Mouse (Mus musculus): ENCODE measurements around the gene Ndufaf2. TPM values are rescaled to one million over a fixed set of nuclear protein-coding genes. Genes with fewer than 3 reads are reported as not detected.

Ndufaf2 gene
- polyA plus RNA-seq, 1 experiment from 2014 or later: 62.1 TPM

GRCm38 (mm10) chr13:108170002-108170401 is 11.6 kb upstream of the Ndufaf2 start:
- H3K4me3 ChIP-seq: no peak overlapping the region
- H3K27me3 ChIP-seq: no peaks in the 10 kb centered on the region
- H3K27ac ChIP-seq: no peak overlapping the region
- H3K4me2 ChIP-seq: no peak overlapping the region
- H3K9ac ChIP-seq: no peak overlapping the region
- no peak for ATAC-seq (ENCODE audit: borderline replicate concordance, extremely low read depth, low FRiP score, low TSS enrichment)
- H3K36me3 ChIP-seq: peaks cover 26% of the 10 kb centered on the region
- no peaks in the 10 kb centered on the region for H3K4me1 ChIP-seq
- WGBS: 96% methylated on average over 1 of the region's 1 CpGs
- no peaks in the 10 kb centered on the region for H3K9me3 ChIP-seq

- no peak overlapping the region for H3K4me3 ChIP-seq
- no peak for ATAC-seq (ENCODE audit: borderline replicate concordance, extremely low read depth, low FRiP score, low TSS enrichment)
- no peak overlapping the region for H3K4me2 ChIP-seq
- H3K9ac ChIP-seq: no peak overlapping the region
- WGBS: 82% methylated on average over 3 of the region's 3 CpGs
- H3K9me3 ChIP-seq: no peaks in the 10 kb centered on the region
- peaks cover 8% of the 10 kb centered on the region; the same call in 1 of the 2 replicates for H3K36me3 ChIP-seq
- peaks cover 3% of the 10 kb centered on the region for H3K4me1 ChIP-seq
- no peaks in the 10 kb centered on the region for H3K27me3 ChIP-seq
- H3K27ac ChIP-seq: no peak overlapping the region
These were observed 6.2 kb upstream of the Ndufaf2 start for GRCm38 (mm10) chr13:108164621-108165020.

DNA sequence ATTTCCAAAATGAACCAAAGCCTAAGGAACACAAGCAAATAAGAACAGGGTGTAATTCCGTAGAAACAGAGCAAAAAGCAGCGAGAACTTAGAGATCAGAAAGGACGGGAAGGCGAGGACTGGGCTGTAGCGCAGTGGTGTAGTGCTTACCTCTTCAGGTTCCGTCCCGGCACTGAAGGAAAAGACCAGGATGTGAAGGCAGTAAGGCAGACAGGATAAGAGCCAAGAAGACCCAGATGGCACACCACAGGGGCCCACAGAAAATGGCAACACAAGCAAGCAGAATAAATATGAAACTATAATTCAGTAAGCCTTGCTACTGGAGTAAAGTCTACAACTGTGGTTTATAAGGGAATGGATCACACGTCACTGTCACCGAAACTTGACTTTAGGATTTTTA is 5.5 kb upstream of the Ndufaf2 start:
- no peak overlapping the region for H3K9ac ChIP-seq
- H3K4me2 ChIP-seq: no peak overlapping the region
- no peak overlapping the region for H3K27ac ChIP-seq
- H3K4me1 ChIP-seq: peaks cover 9% of the 10 kb centered on the region
- H3K9me3 ChIP-seq: no peaks in the 10 kb centered on the region
- H3K4me3 ChIP-seq: no peak overlapping the region
- no peaks in the 10 kb centered on the region for H3K27me3 ChIP-seq
- ATAC-seq (ENCODE audit: borderline replicate concordance, extremely low read depth, low FRiP score, low TSS enrichment): no peak
- 94% methylated on average over 9 of the region's 9 CpGs for WGBS
- H3K36me3 ChIP-seq: peaks cover 5% of the 10 kb centered on the region; the same call in 1 of the 2 replicates

GRCm38 (mm10) chr13:108159963-108160362 is 1.5 kb upstream of the Ndufaf2 start:
- peak overlapping the region; percentile 8; the same call in 1 of the 2 replicates for H3K4me3 ChIP-seq

DNA sequence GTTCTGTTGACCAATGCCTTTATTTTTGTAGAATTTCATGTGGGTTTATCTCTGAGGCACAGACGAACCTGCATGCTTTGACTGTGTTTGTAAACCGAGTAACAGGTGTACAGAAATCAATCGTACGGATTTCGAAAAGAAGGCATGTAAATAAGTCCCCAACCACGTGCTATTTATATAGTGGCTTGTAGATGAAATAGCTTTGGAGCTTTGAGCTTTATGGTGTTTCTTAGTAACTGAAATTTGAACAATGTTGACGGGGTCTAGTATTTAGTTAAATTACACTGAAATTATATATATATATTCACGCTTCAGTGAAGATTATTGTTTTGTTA is 785 bp upstream of the Ndufaf2 start:
- WGBS: 5% methylated on average over 8 of the region's 8 CpGs

More at GRCm38 (mm10) chr13:108159963-108160362, 1.5 kb upstream of the Ndufaf2 start:
- H3K9ac ChIP-seq: no peak overlapping the region
- no peak overlapping the region for H3K27ac ChIP-seq
- H3K27me3 ChIP-seq: no peaks in the 10 kb centered on the region
- peaks cover 15% of the 10 kb centered on the region for H3K4me1 ChIP-seq
- no peak for ATAC-seq (ENCODE audit: borderline replicate concordance, extremely low read depth, low FRiP score, low TSS enrichment)
- peaks cover 5% of the 10 kb centered on the region; the same call in 1 of the 2 replicates for H3K36me3 ChIP-seq
- H3K9me3 ChIP-seq: no peaks in the 10 kb centered on the region
- 42% methylated on average over 7 of the region's 7 CpGs for WGBS
- H3K4me2 ChIP-seq: peak overlapping the region; percentile 93

DNA sequence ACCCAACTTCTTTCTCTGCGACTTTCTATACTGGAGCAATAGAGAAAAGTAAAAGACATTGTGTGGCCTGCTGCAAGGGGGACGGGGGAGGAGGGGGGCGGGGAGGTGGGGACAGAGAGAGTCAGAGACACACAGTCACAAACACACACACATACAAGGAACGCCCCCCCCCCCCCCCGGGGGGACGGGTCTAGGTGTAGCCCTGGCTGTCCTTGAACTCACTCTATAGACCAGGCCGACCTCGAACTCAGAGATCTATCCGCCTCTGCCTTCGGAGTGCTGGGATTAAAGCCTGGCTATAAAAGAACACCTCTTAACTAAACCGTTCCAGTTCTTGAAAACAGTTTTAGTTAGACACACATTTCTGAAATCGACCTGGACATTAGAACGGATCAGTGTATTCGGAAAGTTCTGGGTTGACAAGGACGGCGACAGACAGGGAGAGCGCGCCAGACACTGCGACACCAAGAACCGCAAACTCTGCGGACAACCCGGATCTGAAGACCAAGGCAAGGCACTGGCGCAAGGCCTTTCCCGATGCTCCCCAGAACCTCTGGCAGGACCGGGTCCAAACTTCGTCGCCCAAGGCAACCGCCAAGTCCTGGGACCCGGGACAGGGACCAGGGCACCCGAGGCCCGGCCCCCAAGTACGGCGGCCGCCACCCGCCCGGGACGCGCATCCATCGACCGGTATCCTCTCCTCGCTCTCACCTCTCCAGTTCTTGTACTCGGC is 525 bp downstream of the Ndufaf2 start:
- Histone ChIP-seq H3K9ac (peak overlapping the region; percentile 66), H3K27me3 (no peaks in the 10 kb centered on the region), H3K27ac (no peak overlapping the region), H3K4me1 (peaks cover 15% of the 10 kb centered on the region), H3K4me3 (peak overlapping the region; percentile 67), H3K4me2 (peak overlapping the region; percentile 67), H3K36me3 (peaks cover 1% of the 10 kb centered on the region; the same call in 1 of the 2 replicates), H3K9me3 (no peaks in the 10 kb centered on the region)
- WGBS: 2% methylated on average over 41 of the region's 42 CpGs
- ATAC-seq (ENCODE audit: borderline replicate concordance, extremely low read depth, low FRiP score, low TSS enrichment): peak; percentile 69

More for the DNA sequence above, 785 bp upstream of the Ndufaf2 start:
- ATAC-seq (ENCODE audit: borderline replicate concordance, extremely low read depth, low FRiP score, low TSS enrichment): no peak
- H3K9ac ChIP-seq: peak overlapping the region; percentile 55
- peaks cover 15% of the 10 kb centered on the region for H3K4me1 ChIP-seq
- peak overlapping the region; percentile 93 for H3K4me2 ChIP-seq
- no peak overlapping the region for H3K27ac ChIP-seq
- peak overlapping the region; percentile 67 for H3K4me3 ChIP-seq
- H3K9me3 ChIP-seq: no peaks in the 10 kb centered on the region
- no peaks in the 10 kb centered on the region for H3K27me3 ChIP-seq
- H3K36me3 ChIP-seq: peaks cover 5% of the 10 kb centered on the region; the same call in 1 of the 2 replicates

GRCm38 (mm10) chr13:108157156-108157555 is 1.3 kb downstream of the Ndufaf2 start:
- no peak for ATAC-seq (ENCODE audit: borderline replicate concordance, extremely low read depth, low FRiP score, low TSS enrichment)
- Histone ChIP-seq H3K4me3 (peak overlapping the region; percentile 67; the same call in 1 of the 2 replicates), H3K4me1 (peaks cover 15% of the 10 kb centered on the region), H3K36me3 (no peaks in the 10 kb centered on the region), H3K4me2 (no peak overlapping the region), H3K9me3 (no peaks in the 10 kb centered on the region), H3K9ac (no peak overlapping the region), H3K27me3 (no peaks in the 10 kb centered on the region), H3K27ac (no peak overlapping the region)
- WGBS: 69% methylated on average over 2 of the region's 2 CpGs

GRCm38 (mm10) chr13:108152650-108153372 is 5.6 kb downstream of the Ndufaf2 start:
- Histone ChIP-seq H3K4me1 (peaks cover 6% of the 10 kb centered on the region; the same call in 1 of the 2 replicates), H3K4me3 (no peak overlapping the region), H3K27ac (no peak overlapping the region), H3K9ac (no peak overlapping the region), H3K4me2 (no peak overlapping the region), H3K27me3 (no peaks in the 10 kb centered on the region), H3K9me3 (no peaks in the 10 kb centered on the region), H3K36me3 (no peaks in the 10 kb centered on the region)
- peak; percentile 42; the same call in 1 of the 2 replicates for ATAC-seq (ENCODE audit: borderline replicate concordance, extremely low read depth, low FRiP score, low TSS enrichment)
- WGBS: 61% methylated on average over 8 of the region's 8 CpGs

GRCm38 (mm10) chr13:108151782-108152181 is 6.6 kb downstream of the Ndufaf2 start:
- Histone ChIP-seq H3K27me3 (no peaks in the 10 kb centered on the region), H3K4me2 (no peak overlapping the region), H3K36me3 (no peaks in the 10 kb centered on the region), H3K9ac (no peak overlapping the region), H3K27ac (no peak overlapping the region), H3K4me1 (0 out of 2 replicates have a peak, but pooled peaks cover 4% of the 10 kb centered on the region), H3K9me3 (no peaks in the 10 kb centered on the region), H3K4me3 (no peak overlapping the region)
- no peak for ATAC-seq (ENCODE audit: borderline replicate concordance, extremely low read depth, low FRiP score, low TSS enrichment)

DNA sequence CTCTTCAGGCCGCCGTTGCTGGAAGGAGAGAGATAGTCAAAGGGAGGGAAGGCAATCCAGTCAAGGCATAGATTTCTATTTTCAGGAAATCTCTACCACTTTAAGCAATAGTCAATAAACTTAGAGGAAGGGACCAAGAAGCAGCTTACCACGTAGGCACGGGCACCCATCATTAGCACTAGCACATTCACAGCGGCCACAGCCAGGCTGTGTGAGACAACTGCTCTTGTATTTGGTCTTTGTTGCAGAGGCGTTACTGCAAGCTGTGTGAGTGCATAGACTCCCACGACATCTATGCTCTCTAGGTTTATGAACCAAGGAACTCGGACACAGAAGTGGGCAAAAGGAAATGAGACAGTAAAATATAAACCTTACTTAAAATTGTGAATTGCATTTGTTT is 14.3 kb downstream of the Ndufaf2 start:
- Histone ChIP-seq H3K4me2 (no peak overlapping the region), H3K9ac (no peak overlapping the region), H3K27ac (no peak overlapping the region), H3K9me3 (no peaks in the 10 kb centered on the region), H3K36me3 (no peaks in the 10 kb centered on the region), H3K4me1 (no peaks in the 10 kb centered on the region), H3K27me3 (no peaks in the 10 kb centered on the region), H3K4me3 (no peak overlapping the region)
- no peak for ATAC-seq (ENCODE audit: borderline replicate concordance, extremely low read depth, low FRiP score, low TSS enrichment)
- 86% methylated on average over 8 of the region's 8 CpGs for WGBS

DNA sequence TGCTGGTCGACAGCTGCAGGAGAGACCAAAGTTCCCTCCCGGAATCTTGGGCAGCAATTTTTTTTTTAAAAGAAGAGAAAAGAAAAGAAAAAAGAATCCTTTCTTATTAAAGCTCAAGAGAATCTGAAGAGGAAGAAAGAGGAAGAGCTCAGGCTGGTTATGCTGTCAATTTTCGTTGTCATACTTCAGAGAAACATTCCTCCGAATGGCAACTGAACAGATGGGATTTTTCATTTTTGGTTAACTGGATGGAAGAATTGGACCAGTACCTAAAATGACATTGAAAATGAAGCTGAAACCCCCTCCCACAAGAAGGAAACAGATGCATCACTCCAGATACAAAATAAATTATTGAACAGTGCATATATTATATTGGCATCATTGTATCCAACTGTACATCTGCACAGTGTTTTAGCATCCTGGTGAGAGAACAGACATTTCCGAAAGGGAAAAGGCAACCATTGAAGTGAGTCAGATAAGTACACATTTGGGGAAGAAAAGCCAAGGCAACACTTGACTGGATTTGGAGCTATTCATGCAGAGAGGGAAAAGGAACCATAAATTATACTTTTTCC is 19.9 kb downstream of the Ndufaf2 start:
- Histone ChIP-seq H3K27me3 (no peaks in the 10 kb centered on the region), H3K4me2 (no peak overlapping the region), H3K36me3 (no peaks in the 10 kb centered on the region), H3K9ac (no peak overlapping the region), H3K4me1 (no peaks in the 10 kb centered on the region), H3K4me3 (no peak overlapping the region), H3K27ac (no peak overlapping the region), H3K9me3 (no peaks in the 10 kb centered on the region)
- WGBS: 70% methylated on average over 5 of the region's 5 CpGs
- ATAC-seq (ENCODE audit: borderline replicate concordance, extremely low read depth, low FRiP score, low TSS enrichment): no peak

GRCm38 (mm10) chr13:108135617-108136016 is 22.8 kb downstream of the Ndufaf2 start:
- H3K4me1 ChIP-seq: no peaks in the 10 kb centered on the region
- no peak for ATAC-seq (ENCODE audit: borderline replicate concordance, extremely low read depth, low FRiP score, low TSS enrichment)
- H3K4me3 ChIP-seq: no peak overlapping the region
- H3K4me2 ChIP-seq: no peak overlapping the region
- no peaks in the 10 kb centered on the region for H3K9me3 ChIP-seq
- 75% methylated on average over 6 of the region's 6 CpGs for WGBS
- no peaks in the 10 kb centered on the region for H3K36me3 ChIP-seq
- H3K27me3 ChIP-seq: no peaks in the 10 kb centered on the region
- no peak overlapping the region for H3K9ac ChIP-seq
- H3K27ac ChIP-seq: no peak overlapping the region
